Mouse (Mus musculus): Measurements from ENCODE around the gene Gm45062. TPM values are rescaled to one million over a fixed set of nuclear protein-coding genes. Genes with fewer than 3 reads are reported as not detected.

Gene Gm45062
- 1 to 10 TPM; 1.1 to 1.4 TPM for total RNA-seq (2021)

- peak; percentile 98 for DNase-seq
Observed at GRCm38 (mm10) chr6:8259004-8259666, at the start of gene Gm45062, which contains the start of the genes Rpa3 and Umad1. TSS of gene Gm45062 (plus strand) at chr6:8259450. TSS of gene Rpa3 (minus strand) at chr6:8259173. TSS of gene Umad1 (plus strand) at chr6:8259288.

- DNase-seq, result peak; percentile 18
Observed at GRCm38 (mm10) chr6:8209866-8210186, 49.4 kb upstream of the Gm45062 start.

DNA sequence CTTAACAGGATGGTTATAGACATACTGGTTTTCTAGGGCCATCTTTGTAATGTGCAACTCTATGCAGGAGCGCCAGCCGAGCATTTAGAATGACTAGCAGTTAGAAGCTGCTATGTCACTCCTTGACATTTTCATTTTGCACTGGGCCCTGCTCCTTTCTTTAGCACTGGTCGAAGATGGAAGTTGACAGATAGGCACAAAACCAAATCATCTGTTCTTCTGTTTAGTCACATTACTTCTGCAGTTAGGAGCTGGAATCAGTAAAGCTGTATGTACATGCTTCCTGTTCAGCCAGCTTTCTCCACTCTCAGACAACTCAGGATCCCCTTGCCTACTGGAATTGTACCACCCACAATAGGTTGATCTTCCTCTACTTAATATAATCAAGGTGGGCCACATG lies 48.6 kb upstream of the Gm45062 start:
- no peak for DNase-seq

GRCm38 (mm10) chr6:8227035-8227434 lies 32.2 kb upstream of the Gm45062 start:
- DNase-seq, result no peak

DNA sequence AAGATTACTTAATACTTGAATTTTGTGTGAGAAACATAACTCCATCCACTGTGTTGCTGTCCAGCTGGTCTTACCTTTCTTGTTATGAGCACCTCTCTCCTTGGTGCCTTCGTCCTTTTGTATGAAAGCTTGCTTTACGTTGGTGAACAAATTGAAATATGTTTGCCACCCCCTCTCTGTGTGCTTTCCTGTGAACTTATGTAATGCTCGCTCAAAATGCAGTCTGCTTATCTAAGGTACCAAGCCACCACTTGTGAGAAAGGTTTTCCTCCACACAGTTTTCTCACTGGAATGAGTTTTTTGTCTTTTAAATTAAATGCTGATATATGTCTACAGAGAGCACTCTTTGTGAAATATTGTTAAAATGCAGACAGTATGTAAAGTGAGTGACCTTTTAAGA lies 30.7 kb upstream of the Gm45062 start:
- no peak for DNase-seq

GRCm38 (mm10) chr6:8258316-8258715 lies 934 bp upstream of the Gm45062 start:
- no peak for DNase-seq

DNA sequence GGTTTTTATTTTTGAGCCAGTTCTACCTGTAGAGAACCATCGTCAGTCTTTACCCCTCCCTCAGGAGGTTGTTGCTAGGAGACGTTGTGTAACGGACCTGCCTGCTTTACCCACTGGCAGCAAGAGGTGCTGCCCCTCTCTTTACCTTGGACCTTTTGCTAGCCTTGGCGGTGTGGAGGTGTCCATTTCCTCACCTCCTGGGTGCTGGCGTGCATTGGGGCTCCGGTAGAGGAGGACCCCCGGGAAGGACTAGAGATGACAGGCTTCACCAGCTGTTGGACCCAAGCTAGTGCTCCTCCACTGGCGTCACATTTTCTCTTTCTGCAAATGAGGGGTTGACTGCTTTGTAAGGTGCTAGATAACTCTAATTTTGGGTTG lies 406 bp downstream of the Gm45062 start:
- DNase-seq, result no peak

- no peak for DNase-seq
Observed at GRCm38 (mm10) chr6:8271047-8271446, 11.8 kb downstream of the Gm45062 start.

DNA sequence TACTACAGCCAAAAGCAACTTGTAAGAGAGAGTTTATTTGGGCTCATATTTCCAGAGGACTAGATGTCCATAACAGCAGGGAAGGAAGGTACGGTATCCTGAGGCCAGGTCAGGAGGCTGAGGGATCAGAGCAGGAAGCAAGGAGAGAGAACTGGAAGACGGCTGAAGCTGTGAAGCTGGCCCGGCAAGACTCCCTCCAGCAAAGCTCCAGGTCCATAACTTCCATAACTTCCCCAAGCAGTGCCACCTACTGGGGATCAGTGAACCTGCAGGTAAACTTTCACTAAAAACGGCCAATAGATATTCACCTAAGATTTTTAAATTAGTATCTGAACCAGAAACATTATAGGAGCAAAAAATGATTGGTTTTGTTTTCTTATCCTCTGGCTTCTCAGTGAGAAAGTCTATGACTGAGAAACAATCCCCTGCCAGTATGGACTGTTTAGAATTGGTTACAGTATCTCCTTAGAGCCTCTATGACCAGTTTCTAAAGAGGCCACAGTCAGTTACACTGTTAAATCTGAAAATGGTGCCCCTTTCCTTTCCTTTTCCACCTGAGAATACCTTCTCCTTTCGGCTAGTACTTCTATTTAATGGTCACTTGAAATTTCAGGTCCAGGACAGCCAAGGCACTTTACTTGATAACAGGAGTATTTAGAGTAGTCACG lies 15.3 kb downstream of the Gm45062 start:
- peak; percentile 65 for DNase-seq

DNA sequence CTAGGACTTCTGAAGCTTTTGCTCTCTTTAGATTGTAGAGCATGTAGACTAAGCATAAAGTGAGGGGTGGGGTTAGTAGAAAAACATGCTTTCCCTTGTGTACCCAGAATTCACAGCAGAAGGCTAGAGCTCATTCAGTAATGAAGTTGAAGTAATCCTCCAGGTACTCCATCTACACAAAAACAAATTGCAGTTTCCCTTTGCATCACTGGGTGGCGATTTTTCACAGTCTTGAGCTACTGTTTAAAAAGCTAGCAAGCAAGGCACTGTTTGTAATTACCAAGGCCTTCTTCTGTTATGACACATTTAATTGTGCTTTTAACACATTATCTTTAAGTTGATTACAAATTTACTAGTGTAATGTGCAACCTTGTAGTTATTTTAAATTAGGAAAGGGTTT lies 15.8 kb downstream of the Gm45062 start:
- peak; percentile 72 for DNase-seq

DNA sequence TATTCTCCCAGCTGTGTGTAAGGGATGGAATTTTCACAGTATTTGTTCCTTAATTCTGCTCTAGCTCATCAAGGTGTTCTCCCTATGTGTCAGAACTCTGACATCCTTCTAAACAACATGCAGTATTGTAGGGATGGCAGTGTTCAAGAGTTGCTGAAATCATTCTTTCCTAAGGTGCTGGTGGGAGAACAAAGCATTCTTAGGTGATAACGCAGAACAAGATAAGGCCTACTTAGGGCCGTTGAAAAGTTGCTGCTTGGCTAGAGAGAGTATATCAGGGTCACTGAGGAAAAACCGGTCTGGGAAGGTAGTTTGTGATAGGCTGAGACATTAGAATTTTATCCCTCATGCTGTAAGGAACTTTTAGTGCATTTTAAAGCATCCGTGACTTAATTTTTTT lies 17.2 kb downstream of the Gm45062 start:
- no peak for DNase-seq

DNA sequence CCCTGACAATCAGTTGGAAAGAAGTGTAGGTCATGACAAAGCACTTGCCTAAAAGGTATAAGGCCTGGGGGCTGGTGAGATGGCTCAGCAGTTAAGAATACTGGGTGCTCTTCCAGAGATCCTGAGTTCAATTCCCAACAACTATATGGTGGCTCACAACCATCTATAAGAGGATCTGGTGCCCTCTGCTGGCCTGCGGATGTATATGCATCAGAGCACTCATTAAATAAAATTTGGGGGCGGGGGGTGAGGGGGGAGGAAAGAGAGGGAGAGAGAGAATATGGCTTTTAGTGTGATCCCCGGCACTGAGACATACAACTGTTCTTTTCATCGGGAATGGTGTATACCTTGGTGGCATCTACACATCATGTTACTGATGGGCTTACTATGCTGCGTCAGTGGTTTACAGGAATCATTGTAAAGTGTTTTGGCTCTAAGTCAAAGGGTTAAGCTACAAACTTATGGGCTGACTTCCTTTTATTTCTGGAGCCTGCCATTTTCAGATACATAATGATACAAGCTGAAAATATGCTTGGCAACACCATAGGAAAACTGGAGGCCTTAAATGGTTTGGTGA lies 19.3 kb downstream of the Gm45062 start:
- DNase-seq, result no peak

DNA sequence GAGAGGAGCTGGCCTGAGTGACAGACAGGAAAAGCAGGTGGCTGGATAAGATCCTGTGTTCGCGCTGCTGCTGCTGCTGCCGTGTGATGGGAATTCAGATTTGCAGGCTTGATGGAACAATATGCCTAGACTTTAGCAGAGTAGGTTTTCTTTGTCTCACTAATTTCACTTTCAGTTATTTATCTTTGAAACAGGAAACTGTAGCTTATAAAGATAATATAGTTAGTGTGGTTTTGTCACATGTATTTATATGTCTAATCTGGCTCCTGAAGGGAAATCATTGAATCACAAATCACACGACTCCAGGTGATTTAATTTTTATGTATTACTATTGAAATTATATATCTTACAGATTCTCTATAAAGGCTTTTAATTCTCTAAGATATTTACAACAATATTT lies 24.0 kb downstream of the Gm45062 start:
- no peak for DNase-seq

DNA sequence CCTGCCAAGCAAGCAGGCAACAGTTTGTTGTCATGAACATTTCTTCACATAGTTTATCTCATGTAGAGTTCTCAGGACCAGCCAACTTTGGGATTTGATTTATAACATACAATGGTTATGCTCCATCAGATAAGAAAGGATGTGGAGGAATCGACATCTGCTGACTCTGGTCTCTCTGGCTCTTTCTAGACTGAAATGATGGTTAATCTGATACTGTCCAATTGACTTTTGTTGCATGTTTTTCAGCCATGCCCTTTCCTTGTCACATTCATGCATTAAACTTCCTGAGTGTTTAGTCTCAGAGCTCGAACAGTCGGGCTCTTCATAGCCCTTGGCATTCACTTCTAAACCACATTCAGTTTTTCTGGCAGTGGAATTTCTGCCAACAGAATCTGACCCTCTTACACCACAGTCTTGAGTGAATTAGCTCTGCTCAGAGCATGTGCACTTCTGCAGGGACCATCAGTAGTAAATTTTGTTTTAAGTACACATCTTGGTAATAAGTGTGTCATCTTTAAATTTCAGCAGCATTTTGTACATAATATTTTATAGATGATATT lies 26.2 kb downstream of the Gm45062 start:
- no peak for DNase-seq

DNA sequence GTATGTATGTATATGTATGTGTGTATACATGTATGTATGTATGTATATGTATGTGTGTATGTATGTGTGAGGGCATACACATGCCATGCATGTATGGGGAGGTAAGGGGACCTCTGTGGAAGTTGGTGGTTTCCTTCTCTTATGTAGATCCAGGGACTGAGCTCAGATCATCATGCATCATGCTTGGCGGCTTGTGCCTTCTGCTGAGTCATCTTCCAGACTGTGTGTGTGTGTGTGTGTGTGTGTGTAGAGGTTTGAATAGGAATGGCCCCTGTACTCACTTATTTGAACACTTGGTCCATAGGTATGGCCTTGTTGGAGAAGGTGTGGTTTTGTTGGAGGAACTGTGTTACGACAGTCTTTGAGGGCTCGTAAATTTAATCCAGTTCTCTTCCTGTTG lies 26.9 kb downstream of the Gm45062 start:
- no peak for DNase-seq

- DNase-seq, result no peak
Observed at GRCm38 (mm10) chr6:8288755-8289580, 29.7 kb downstream of the Gm45062 start.

GRCm38 (mm10) chr6:8294048-8294784 lies 35.0 kb downstream of the Gm45062 start:
- DNase-seq, result no peak

- no peak for DNase-seq
Observed at GRCm38 (mm10) chr6:8299066-8299863, 40.0 kb downstream of the Gm45062 start.

GRCm38 (mm10) chr6:8307878-8308775 lies 48.9 kb downstream of the Gm45062 start:
- DNase-seq, result no peak

GRCm38 (mm10) chr6:8312554-8312953 lies 53.3 kb downstream of the Gm45062 start:
- DNase-seq, result no peak
